Mouse (Mus musculus): ENCODE data around the gene E130309D02Rik.

DNA sequence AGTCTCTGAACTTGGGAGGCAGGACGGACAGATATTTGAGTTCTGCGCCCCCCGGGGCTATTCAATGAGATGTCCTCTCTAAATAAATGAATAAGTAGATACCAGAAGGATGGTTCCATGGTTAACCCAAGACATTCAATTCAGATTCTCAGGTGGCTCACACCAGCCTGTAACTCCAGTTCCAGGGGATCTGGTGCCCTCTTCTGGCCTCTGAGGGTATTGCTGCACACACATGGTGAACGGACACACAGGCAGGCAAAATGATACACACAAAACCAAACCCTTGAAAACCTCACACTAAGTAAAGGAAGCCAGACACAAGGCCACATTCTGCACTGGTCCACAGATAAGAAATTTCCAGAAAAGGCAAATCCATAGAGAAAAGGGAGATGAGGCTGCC lies 15.5 kb downstream of the E130309D02Rik start:
- TF ChIP-seq CTCF (IDR thresholded peaks at IDR 0.05; ENCODE audit: extremely low read depth, insufficient read depth, insufficient read length, insufficient replicate concordance) (peak; percentile 54; the same call in 1 of the 2 replicates), POLR2A (IDR thresholded peaks at IDR 0.05; ENCODE audit: low read depth, low read length) (no peak)

All from spleen, adult 2 months (tissue).